Mouse (Mus musculus): ENCODE measurements at regions not wholly inside any gene's neighbourhood (a gene's known extent, or its start where the extent isn't known, plus 50 kb on each side); places are given as distances from the start of the nearest gene placed in this dataset.

GRCm38 (mm10) chr11:65443466-65444024, 173.8 kb upstream of the Myocd start:
- no peak for TF ChIP-seq CTCF (IDR thresholded peaks at IDR 0.05; ENCODE audit: borderline replicate concordance, insufficient read depth, low read depth, low read length)
- no peak for TF ChIP-seq POLR2A (IDR thresholded peaks at IDR 0.05; ENCODE audit: borderline replicate concordance, insufficient read depth, low read length)
